Mouse (Mus musculus): ENCODE measurements at regions not wholly inside any gene's neighbourhood (a gene's known extent, or its start where the extent isn't known, plus 50 kb on each side); places are given as distances from the start of the nearest gene placed in this dataset.

- no peak for ATAC-seq (replicated peaks; ENCODE audit: low FRiP score, poor library complexity, severe bottlenecking)
Observed at GRCm38 (mm10) chr12:17481687-17482086, 62.9 kb upstream of the Odc1 start.

DNA sequence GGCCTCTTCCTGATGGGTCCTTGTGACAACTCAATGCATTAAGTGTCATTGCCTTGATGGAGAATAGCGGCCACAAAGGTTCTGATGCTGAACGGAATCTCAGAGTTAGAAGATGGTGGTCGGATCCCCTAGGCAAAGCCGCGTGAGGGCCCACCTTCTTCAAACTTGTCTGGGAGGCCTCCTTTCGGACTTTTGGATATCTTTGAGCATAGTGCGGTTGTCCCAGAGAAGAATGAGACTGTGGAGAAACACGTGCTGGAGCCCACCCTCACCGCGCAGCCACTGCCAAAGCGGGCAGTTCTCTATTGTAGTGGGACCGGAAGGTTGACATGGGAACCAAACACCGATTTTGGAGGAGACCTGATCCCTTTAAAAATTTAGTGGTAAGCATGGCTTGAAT, 62.4 kb upstream of the Odc1 start:
- no peak for ATAC-seq (replicated peaks; ENCODE audit: low FRiP score, poor library complexity, severe bottlenecking)

- no peak for ATAC-seq (replicated peaks; ENCODE audit: low FRiP score, poor library complexity, severe bottlenecking)
Observed at GRCm38 (mm10) chr12:17484448-17484847, 60.1 kb upstream of the Odc1 start.

DNA sequence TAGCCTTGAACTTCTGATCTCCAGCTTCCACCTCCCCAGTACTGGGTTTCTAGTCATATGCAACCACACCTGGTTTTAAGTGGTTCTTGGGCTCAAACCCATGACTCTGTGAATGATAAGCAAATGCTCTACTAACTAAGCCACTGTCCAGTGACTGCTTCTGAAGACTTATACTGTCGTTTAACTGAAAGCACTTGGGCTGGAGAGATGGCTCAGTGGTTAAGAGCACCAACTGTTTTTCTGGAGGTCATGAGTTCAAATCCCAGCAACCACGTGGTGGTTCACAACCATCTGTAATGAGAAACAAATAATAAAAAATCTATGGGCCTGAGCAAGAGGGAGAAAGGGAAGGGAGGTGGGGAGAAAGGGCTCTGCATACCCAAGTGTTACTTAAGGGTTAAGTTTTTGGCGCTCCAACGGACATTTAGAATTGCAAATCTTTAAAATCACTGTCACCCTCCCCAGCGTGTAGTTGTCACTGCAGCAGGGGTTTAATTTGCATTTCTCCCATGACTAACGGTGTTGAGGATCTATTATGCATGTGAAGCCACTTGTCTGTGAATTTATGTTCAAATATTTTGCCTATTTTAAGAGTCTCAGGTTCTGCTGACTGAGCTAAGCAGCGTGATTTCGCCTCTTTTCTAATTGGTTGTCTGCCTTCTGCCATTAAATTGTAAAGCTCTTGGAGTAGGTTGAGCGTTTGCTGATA, 58.4 kb upstream of the Odc1 start:
- no peak for ATAC-seq (replicated peaks; ENCODE audit: low FRiP score, poor library complexity, severe bottlenecking)

GRCm38 (mm10) chr12:17487336-17487735, 57.3 kb upstream of the Odc1 start:
- ATAC-seq (replicated peaks; ENCODE audit: low FRiP score, poor library complexity, severe bottlenecking) = no peak

DNA sequence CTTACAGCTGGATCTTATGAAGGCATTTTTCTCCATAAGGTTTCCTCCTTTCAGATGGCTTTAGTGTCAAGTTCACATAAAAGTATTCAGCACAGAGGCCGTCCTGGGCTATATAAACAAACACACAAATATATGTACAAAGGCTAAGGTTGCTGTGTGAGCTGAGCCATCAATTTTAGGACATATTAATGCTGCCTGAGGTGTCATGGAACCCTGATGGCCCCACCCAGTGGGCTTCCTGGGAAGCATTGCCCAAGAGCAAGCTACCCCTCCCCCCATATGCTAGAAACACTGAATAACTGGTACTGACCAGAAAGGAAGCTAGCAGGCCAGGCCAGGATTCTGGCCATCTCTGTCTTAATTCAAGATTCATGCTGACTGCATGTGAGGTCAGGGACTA, 56.4 kb upstream of the Odc1 start:
- no peak for ATAC-seq (replicated peaks; ENCODE audit: low FRiP score, poor library complexity, severe bottlenecking)

- ATAC-seq (replicated peaks; ENCODE audit: low FRiP score, poor library complexity, severe bottlenecking) = no peak
Observed at GRCm38 (mm10) chr12:17489971-17490370, 54.6 kb upstream of the Odc1 start.

DNA sequence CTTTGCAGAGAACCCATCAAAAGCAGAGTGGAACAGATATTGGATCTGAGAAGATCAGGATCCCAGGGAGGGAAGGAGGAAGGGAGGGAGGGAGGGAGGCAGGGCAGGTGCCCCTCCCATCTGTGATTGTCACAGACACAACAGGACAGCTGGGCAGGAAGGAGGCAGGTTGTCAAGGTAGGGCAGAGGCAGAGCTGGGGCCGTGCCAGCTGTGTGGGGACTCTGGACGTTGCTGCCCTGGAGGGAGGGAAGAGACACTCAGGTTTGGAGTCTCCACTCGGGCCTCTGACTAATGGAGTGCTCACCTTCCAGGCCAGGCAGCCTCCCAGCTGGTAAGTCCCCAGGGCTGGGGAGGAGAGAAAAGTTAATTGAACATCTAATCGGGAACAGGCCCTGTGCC, 52.0 kb upstream of the Odc1 start:
- ATAC-seq (replicated peaks; ENCODE audit: low FRiP score, poor library complexity, severe bottlenecking) = no peak

DNA sequence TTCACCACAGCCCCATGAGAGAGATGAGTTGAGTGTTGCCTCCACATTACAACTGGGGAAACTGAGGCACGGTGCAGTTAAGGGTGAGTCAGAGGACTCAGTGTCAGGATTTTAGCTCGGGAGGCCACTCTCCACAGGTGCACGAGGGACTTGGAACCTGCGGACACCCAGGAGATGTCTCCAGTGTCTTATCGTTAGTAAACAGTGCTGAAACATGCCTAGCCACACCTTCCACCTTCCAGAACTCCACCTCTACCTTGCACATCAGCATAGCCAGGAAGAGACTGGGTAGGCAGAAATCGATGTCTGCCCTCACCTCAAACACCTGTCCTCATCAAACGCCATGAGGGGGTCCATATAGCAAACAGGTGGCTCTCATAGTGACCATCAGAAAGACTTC, 51.5 kb upstream of the Odc1 start:
- 0 out of 2 replicates have a peak, but pooled peaks have one; percentile 31 for ATAC-seq (replicated peaks; ENCODE audit: low FRiP score, poor library complexity, severe bottlenecking)

DNA sequence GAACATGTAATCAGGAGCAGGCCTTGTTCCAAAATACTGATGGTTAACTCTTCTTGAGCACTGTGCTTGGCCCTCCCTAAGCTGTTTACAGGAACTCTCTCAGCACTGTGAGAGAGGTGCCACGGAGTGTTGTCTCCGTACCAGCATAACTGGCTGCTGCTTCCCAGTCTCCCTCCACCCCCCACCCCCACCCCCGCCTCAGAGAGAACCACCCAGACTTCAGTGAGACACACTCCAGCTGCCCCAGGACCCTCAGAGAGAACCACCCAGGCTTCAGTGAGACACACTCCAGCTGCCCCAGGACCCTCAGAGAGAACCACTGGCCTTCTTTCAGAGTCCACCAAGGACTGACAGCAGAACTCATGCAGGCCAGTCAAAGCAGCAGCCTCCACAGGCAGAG, 50.8 kb upstream of the Odc1 start:
- no peak for ATAC-seq (replicated peaks; ENCODE audit: low FRiP score, poor library complexity, severe bottlenecking)

Data from erythroblast, adult 5-6 weeks (primary cell).